Mouse (Mus musculus): ENCODE results near the gene Fam89b. TPM values are rescaled to one million over a fixed set of nuclear protein-coding genes. Genes with fewer than 3 reads are reported as not detected.

Fam89b gene
- polyA plus RNA-seq, 1 experiment, result 256 TPM

DNA sequence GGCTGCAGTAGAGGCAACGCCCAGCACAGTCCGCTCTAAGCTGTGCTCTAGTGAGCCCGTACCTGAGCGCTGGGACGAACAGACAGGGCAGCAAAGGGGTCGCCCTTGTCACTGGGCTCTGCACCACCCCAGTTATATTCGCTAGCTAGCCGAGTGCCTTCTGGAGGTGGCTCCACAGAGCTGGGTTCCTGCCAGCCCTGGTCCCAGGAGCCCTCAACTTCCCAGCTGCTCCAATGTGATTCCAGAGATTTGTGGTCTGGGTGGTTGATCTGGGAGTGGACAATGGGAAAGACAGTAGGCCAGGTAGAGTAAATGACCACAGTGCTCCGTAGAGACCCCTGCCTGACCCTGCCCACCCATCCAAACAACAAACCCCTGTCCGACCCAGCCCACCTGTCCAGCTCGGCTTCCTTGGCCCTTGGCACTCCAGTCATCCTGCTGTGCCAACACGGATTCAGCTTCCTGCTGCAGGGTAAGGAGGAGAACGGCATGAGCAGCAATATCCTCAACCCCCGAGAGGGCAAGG, 29.5 kb upstream of the Fam89b start:
- peaks cover 16% of the 10 kb centered on the region for H3K4me1 ChIP-seq (ENCODE audit: control insufficient read depth, insufficient read depth, low read length)
- H3K27ac ChIP-seq (ENCODE audit: control insufficient read depth, insufficient read depth, low read depth, low read length), result no peak overlapping the region
- H3K27me3 ChIP-seq (ENCODE audit: control insufficient read depth, insufficient read depth, low read length), result no peaks in the 10 kb centered on the region
- H3K4me3 ChIP-seq (ENCODE audit: control insufficient read depth, low read depth, low read length), result no peak overlapping the region
- TF ChIP-seq CTCF (IDR thresholded peaks at IDR 0.05; ENCODE audit: control insufficient read depth, insufficient read depth, insufficient replicate concordance, low read depth, low read length), result no peak
- no peak for TF ChIP-seq POLR2A (IDR thresholded peaks at IDR 0.05; ENCODE audit: control insufficient read depth, low read depth, low read length)
- H3K36me3 ChIP-seq (ENCODE audit: control insufficient read depth, insufficient read depth, low read length), result peaks cover 2% of the 10 kb centered on the region

GRCm38 (mm10) chr19:5756991-5757636, 27.7 kb upstream of the Fam89b start:
- Histone ChIP-seq H3K27me3 (ENCODE audit: control insufficient read depth, insufficient read depth, low read length) (no peaks in the 10 kb centered on the region), H3K27ac (ENCODE audit: control insufficient read depth, insufficient read depth, low read depth, low read length) (no peak overlapping the region), H3K36me3 (ENCODE audit: control insufficient read depth, insufficient read depth, low read length) (peaks cover 2% of the 10 kb centered on the region), H3K4me1 (ENCODE audit: control insufficient read depth, insufficient read depth, low read length) (peaks cover 16% of the 10 kb centered on the region), H3K4me3 (ENCODE audit: control insufficient read depth, low read depth, low read length) (no peak overlapping the region)
- no peak for TF ChIP-seq POLR2A (IDR thresholded peaks at IDR 0.05; ENCODE audit: control insufficient read depth, low read depth, low read length)
- TF ChIP-seq CTCF (IDR thresholded peaks at IDR 0.05; ENCODE audit: control insufficient read depth, insufficient read depth, insufficient replicate concordance, low read depth, low read length), result no peak

GRCm38 (mm10) chr19:5756321-5756985, 27.0 kb upstream of the Fam89b start:
- TF ChIP-seq CTCF (IDR thresholded peaks at IDR 0.05; ENCODE audit: control insufficient read depth, insufficient read depth, insufficient replicate concordance, low read depth, low read length) (no peak), POLR2A (IDR thresholded peaks at IDR 0.05; ENCODE audit: control insufficient read depth, low read depth, low read length) (no peak)
- Histone ChIP-seq H3K27ac (ENCODE audit: control insufficient read depth, insufficient read depth, low read depth, low read length) (no peak overlapping the region), H3K27me3 (ENCODE audit: control insufficient read depth, insufficient read depth, low read length) (no peaks in the 10 kb centered on the region), H3K4me3 (ENCODE audit: control insufficient read depth, low read depth, low read length) (no peak overlapping the region), H3K4me1 (ENCODE audit: control insufficient read depth, insufficient read depth, low read length) (peaks cover 18% of the 10 kb centered on the region), H3K36me3 (ENCODE audit: control insufficient read depth, insufficient read depth, low read length) (peaks cover 2% of the 10 kb centered on the region)

DNA sequence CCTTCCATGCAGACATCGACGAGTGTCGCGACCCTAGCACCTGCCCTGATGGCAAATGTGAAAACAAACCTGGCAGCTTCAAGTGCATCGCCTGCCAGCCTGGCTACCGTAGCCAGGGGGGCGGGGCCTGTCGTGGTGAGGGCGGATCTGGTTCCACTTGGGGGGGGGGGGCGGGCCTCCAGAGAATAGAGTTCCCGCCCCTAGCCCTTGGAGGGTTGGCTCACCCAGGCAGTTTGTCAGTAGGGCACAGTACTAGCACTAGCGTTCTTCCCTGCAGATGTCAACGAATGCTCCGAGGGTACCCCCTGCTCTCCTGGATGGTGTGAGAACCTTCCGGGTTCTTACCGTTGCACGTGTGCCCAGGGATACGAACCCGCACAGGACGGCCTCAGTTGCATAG, 22.3 kb upstream of the Fam89b start:
- no peak overlapping the region for H3K27ac ChIP-seq (ENCODE audit: control insufficient read depth, insufficient read depth, low read depth, low read length)
- peaks cover 13% of the 10 kb centered on the region for H3K4me1 ChIP-seq (ENCODE audit: control insufficient read depth, insufficient read depth, low read length)
- no peaks in the 10 kb centered on the region for H3K36me3 ChIP-seq (ENCODE audit: control insufficient read depth, insufficient read depth, low read length)
- H3K4me3 ChIP-seq (ENCODE audit: control insufficient read depth, low read depth, low read length), result no peak overlapping the region
- no peaks in the 10 kb centered on the region for H3K27me3 ChIP-seq (ENCODE audit: control insufficient read depth, insufficient read depth, low read length)
- no peak for TF ChIP-seq POLR2A (IDR thresholded peaks at IDR 0.05; ENCODE audit: control insufficient read depth, low read depth, low read length)
- TF ChIP-seq CTCF (IDR thresholded peaks at IDR 0.05; ENCODE audit: control insufficient read depth, insufficient read depth, insufficient replicate concordance, low read depth, low read length), result no peak

GRCm38 (mm10) chr19:5750951-5751350, 21.5 kb upstream of the Fam89b start:
- Histone ChIP-seq H3K27ac (ENCODE audit: control insufficient read depth, insufficient read depth, low read depth, low read length) (no peak overlapping the region), H3K27me3 (ENCODE audit: control insufficient read depth, insufficient read depth, low read length) (no peaks in the 10 kb centered on the region), H3K36me3 (ENCODE audit: control insufficient read depth, insufficient read depth, low read length) (no peaks in the 10 kb centered on the region), H3K4me3 (ENCODE audit: control insufficient read depth, low read depth, low read length) (no peak overlapping the region), H3K4me1 (ENCODE audit: control insufficient read depth, insufficient read depth, low read length) (peaks cover 11% of the 10 kb centered on the region)
- TF ChIP-seq CTCF (IDR thresholded peaks at IDR 0.05; ENCODE audit: control insufficient read depth, insufficient read depth, insufficient replicate concordance, low read depth, low read length) (no peak), POLR2A (IDR thresholded peaks at IDR 0.05; ENCODE audit: control insufficient read depth, low read depth, low read length) (no peak)

- Histone ChIP-seq H3K4me3 (ENCODE audit: control insufficient read depth, low read depth, low read length) (no peak overlapping the region), H3K27me3 (ENCODE audit: control insufficient read depth, insufficient read depth, low read length) (no peaks in the 10 kb centered on the region), H3K4me1 (ENCODE audit: control insufficient read depth, insufficient read depth, low read length) (peaks cover 17% of the 10 kb centered on the region), H3K36me3 (ENCODE audit: control insufficient read depth, insufficient read depth, low read length) (no peaks in the 10 kb centered on the region), H3K27ac (ENCODE audit: control insufficient read depth, insufficient read depth, low read depth, low read length) (no peak overlapping the region)
- no peak for TF ChIP-seq CTCF (IDR thresholded peaks at IDR 0.05; ENCODE audit: control insufficient read depth, insufficient read depth, insufficient replicate concordance, low read depth, low read length)
- no peak for TF ChIP-seq POLR2A (IDR thresholded peaks at IDR 0.05; ENCODE audit: control insufficient read depth, low read depth, low read length)
These were observed 20.0 kb upstream of the Fam89b start for GRCm38 (mm10) chr19:5749476-5749875.

DNA sequence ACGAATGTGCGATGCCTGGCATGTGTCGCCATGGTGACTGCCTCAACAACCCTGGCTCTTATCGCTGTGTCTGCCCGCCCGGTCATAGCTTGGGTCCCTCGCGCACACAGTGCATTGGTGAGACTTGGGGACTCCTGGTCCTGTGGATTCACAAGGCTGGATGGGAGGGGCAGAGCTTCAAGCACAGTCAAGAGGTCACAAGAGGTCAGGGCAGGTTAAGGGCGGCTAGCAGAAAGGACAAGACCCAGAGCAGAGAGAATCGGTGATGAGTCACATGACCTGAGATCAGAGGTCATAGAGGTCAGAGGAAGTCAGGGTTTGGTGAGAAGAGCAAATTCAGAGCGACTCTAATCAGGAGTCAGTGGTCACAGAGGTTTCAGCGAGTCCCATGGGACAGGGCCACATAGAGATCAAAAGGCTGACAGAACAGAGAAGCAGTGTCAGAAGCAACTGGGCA, 17.5 kb upstream of the Fam89b start:
- H3K27ac ChIP-seq (ENCODE audit: control insufficient read depth, insufficient read depth, low read depth, low read length), result no peak overlapping the region
- H3K27me3 ChIP-seq (ENCODE audit: control insufficient read depth, insufficient read depth, low read length), result no peaks in the 10 kb centered on the region
- no peak overlapping the region for H3K4me3 ChIP-seq (ENCODE audit: control insufficient read depth, low read depth, low read length)

More for the DNA sequence above, 17.5 kb upstream of the Fam89b start:
- no peaks in the 10 kb centered on the region for H3K36me3 ChIP-seq (ENCODE audit: control insufficient read depth, insufficient read depth, low read length)
- peaks cover 25% of the 10 kb centered on the region for H3K4me1 ChIP-seq (ENCODE audit: control insufficient read depth, insufficient read depth, low read length)
- TF ChIP-seq CTCF (IDR thresholded peaks at IDR 0.05; ENCODE audit: control insufficient read depth, insufficient read depth, insufficient replicate concordance, low read depth, low read length) (no peak), POLR2A (IDR thresholded peaks at IDR 0.05; ENCODE audit: control insufficient read depth, low read depth, low read length) (no peak)
